13 mouse cellular contexts compared by ENCODE assay signal in the genomic region with DNA sequence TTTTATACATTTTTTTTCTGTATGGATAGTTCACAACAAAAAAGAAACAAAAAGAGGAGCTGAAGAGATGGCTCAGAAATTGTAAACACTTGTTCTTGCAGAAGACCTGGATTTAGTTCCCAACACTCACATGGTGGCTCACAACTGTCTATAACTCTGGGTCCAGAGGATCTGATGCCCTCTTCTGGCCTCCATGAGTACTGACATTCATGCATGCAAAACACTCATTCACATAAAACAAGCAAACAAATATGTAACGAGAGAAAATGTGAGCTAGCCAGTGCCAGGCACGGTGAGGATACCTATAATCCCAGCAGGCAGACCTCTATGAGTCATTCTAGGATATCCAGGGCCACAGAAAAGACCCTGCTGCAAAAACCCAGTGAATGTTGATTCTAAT. TPM values are rescaled to one million over a fixed set of nuclear protein-coding genes. Genes with fewer than 3 reads are reported as not detected.
DNase-seq lines count a peak whose midpoint lies in the region; ATAC-seq and TF ChIP-seq lines count a peak whose summit lies in the region.
"Had no signal": no experiment of that assay in that cellular context is flagged by ENCODE, and none has a peak within 500 bp of the region (broad histone marks: within the 10 kb centered on the region; RNA-seq: fewer than 3 reads in every experiment).

No protein-coding gene starts in this region.

- no peaks in the 10 kb centered on the region for H3K27me3 ChIP-seq in forebrain, postnatal 0 days (ENCODE audit: insufficient read depth, low read length)
- H3K27me3 ChIP-seq in forebrain, embryonic 14.5 days (replicated peaks; ENCODE audit: control insufficient read depth, insufficient read depth, low read length): no peaks in the 10 kb centered on the region
- H3K27me3 ChIP-seq in midbrain, embryonic 11.5 days (ENCODE audit: control insufficient read depth, insufficient read depth, low read length): no peaks in the 10 kb centered on the region
- no peaks in the 10 kb centered on the region for H3K27me3 ChIP-seq in midbrain, embryonic 16.5 days (ENCODE audit: control insufficient read depth, insufficient read depth, low read depth, low read length)
- no peaks in the 10 kb centered on the region for H3K27me3 ChIP-seq in Patski
- no peaks in the 10 kb centered on the region for H3K27me3 ChIP-seq in splenic B cell, adult 2 months (ENCODE audit: control insufficient read depth, insufficient read depth, low read length, poor library complexity, severe bottlenecking)
- H3K27me3 ChIP-seq in hindbrain, embryonic 14.5 days (ENCODE audit: control insufficient read depth, insufficient read depth, low read length): no peaks in the 10 kb centered on the region
- H3K27me3 ChIP-seq: forebrain, embryonic 12.5 days; hindbrain, embryonic 12.5 days; limb, embryonic 13.5 days had no signal

- POLR2A ChIA-PET in Patski (lab: Charles Lee): no interaction called here

- CTCF ChIA-PET in Patski (lab: Charles Lee): interaction anchor here (0.7 to 0.9 kb wide), 2 partner anchors 10 to 33 kb away, joined by 3 to 4 read pairs; no protein-coding TSS in a partner anchor

- no peaks in the 10 kb centered on the region for H3K4me1 ChIP-seq in forebrain, postnatal 0 days (ENCODE audit: insufficient read depth)
- H3K4me1 ChIP-seq in forebrain, embryonic 14.5 days (ENCODE audit: control insufficient read depth, insufficient read depth, low read length): no peaks in the 10 kb centered on the region
- H3K4me1 ChIP-seq in midbrain, embryonic 11.5 days (ENCODE audit: control insufficient read depth, insufficient read depth, low read length): no peaks in the 10 kb centered on the region
- H3K4me1 ChIP-seq in midbrain, embryonic 16.5 days (ENCODE audit: control insufficient read depth, insufficient read depth, low read length): no peaks in the 10 kb centered on the region
- H3K4me1 ChIP-seq in hindbrain, embryonic 14.5 days (replicated peaks; ENCODE audit: control insufficient read depth, insufficient read depth, low read length): no peaks in the 10 kb centered on the region
- H3K4me1 ChIP-seq: hindbrain, embryonic 12.5 days had no signal

- H3K9ac ChIP-seq in forebrain, postnatal 0 days: no peak overlapping the region
- no peak overlapping the region for H3K9ac ChIP-seq in forebrain, embryonic 14.5 days (ENCODE audit: low read length)
- H3K9ac ChIP-seq in midbrain, embryonic 11.5 days (ENCODE audit: low read length): no peak overlapping the region
- no peak overlapping the region for H3K9ac ChIP-seq in midbrain, embryonic 16.5 days (ENCODE audit: low read depth, low read length)
- no peak overlapping the region for H3K9ac ChIP-seq in hindbrain, embryonic 14.5 days
- H3K9ac ChIP-seq: forebrain, embryonic 12.5 days; hindbrain, embryonic 12.5 days; limb, embryonic 13.5 days had no signal

- TF ChIP-seq CTCF in forebrain, postnatal 0 days (IDR thresholded peaks at IDR 0.05; ENCODE audit: low read depth): peak; percentile 49
- peak; percentile 55 for TF ChIP-seq CTCF in Patski (IDR thresholded peaks at IDR 0.05)

- H3K4me2 ChIP-seq in forebrain, postnatal 0 days (ENCODE audit: low read depth): no peak overlapping the region
- H3K4me2 ChIP-seq in forebrain, embryonic 14.5 days (ENCODE audit: low read length): no peak overlapping the region
- H3K4me2 ChIP-seq in midbrain, embryonic 11.5 days: no peak overlapping the region
- no peak overlapping the region for H3K4me2 ChIP-seq in midbrain, embryonic 16.5 days (ENCODE audit: low read length)
- no peak overlapping the region for H3K4me2 ChIP-seq in hindbrain, embryonic 14.5 days (replicated peaks)
- H3K4me2 ChIP-seq: forebrain, embryonic 12.5 days; hindbrain, embryonic 12.5 days; limb, embryonic 13.5 days had no signal

- H3K36me3 ChIP-seq in forebrain, postnatal 0 days (ENCODE audit: insufficient read depth): no peaks in the 10 kb centered on the region
- H3K36me3 ChIP-seq in forebrain, embryonic 14.5 days (ENCODE audit: control insufficient read depth, insufficient read depth, low read length): no peaks in the 10 kb centered on the region
- H3K36me3 ChIP-seq in midbrain, embryonic 11.5 days (ENCODE audit: control insufficient read depth, insufficient read depth, low read length): no peaks in the 10 kb centered on the region
- no peaks in the 10 kb centered on the region for H3K36me3 ChIP-seq in midbrain, embryonic 16.5 days (ENCODE audit: control insufficient read depth, insufficient read depth, low read length)
- H3K36me3 ChIP-seq in splenic B cell, adult 2 months (ENCODE audit: control insufficient read depth, insufficient read depth, low read length, poor library complexity, severe bottlenecking): no peaks in the 10 kb centered on the region; the same call in 1 of the 2 replicates
- no peaks in the 10 kb centered on the region for H3K36me3 ChIP-seq in hindbrain, embryonic 14.5 days (replicated peaks; ENCODE audit: control insufficient read depth, insufficient read depth)
- H3K36me3 ChIP-seq: forebrain, embryonic 12.5 days had no signal

- WGBS in forebrain, postnatal 0 days: 47% methylated on average over 2 of the region's 2 CpGs
- WGBS in forebrain, embryonic 14.5 days: 64% methylated on average over 2 of the region's 2 CpGs
- 73% methylated on average over 2 of the region's 2 CpGs for WGBS in midbrain, embryonic 11.5 days
- WGBS in midbrain, embryonic 16.5 days: 60% methylated on average over 2 of the region's 2 CpGs
- WGBS in hindbrain, embryonic 14.5 days: 56% methylated on average over 2 of the region's 2 CpGs

- no peak overlapping the region for H3K4me3 ChIP-seq in forebrain, postnatal 0 days (ENCODE audit: low read depth, low read length)
- no peak overlapping the region for H3K4me3 ChIP-seq in forebrain, embryonic 14.5 days (ENCODE audit: low read depth, low read length)
- no peak overlapping the region for H3K4me3 ChIP-seq in midbrain, embryonic 11.5 days (ENCODE audit: low read depth, low read length)
- no peak overlapping the region for H3K4me3 ChIP-seq in midbrain, embryonic 16.5 days (ENCODE audit: low read depth, low read length)
- H3K4me3 ChIP-seq in hindbrain, embryonic 14.5 days (replicated peaks; ENCODE audit: low read length): no peak overlapping the region
- H3K4me3 ChIP-seq: forebrain, embryonic 12.5 days; hindbrain, embryonic 12.5 days; limb, embryonic 13.5 days had no signal

- in situ Hi-C loops in Patski (cut with MboI; ENCODE audit: low pct_unique_long_range_greater_than_20kb): no loop called here

- H3K9me3 ChIP-seq in forebrain, postnatal 0 days (ENCODE audit: low read length): no peaks in the 10 kb centered on the region
- no peaks in the 10 kb centered on the region for H3K9me3 ChIP-seq in forebrain, embryonic 14.5 days (replicated peaks; ENCODE audit: control insufficient read depth, low read length)
- H3K9me3 ChIP-seq in midbrain, embryonic 11.5 days (ENCODE audit: control insufficient read depth, low read length): no peaks in the 10 kb centered on the region
- H3K9me3 ChIP-seq in midbrain, embryonic 16.5 days (replicated peaks; ENCODE audit: control insufficient read depth, low read length, poor library complexity, severe bottlenecking): no peaks in the 10 kb centered on the region
- no peaks in the 10 kb centered on the region for H3K9me3 ChIP-seq in hindbrain, embryonic 14.5 days (ENCODE audit: control insufficient read depth, low read length)

- no peak overlapping the region for H3K27ac ChIP-seq in forebrain, postnatal 0 days (ENCODE audit: low read depth, low read length)
- H3K27ac ChIP-seq in forebrain, embryonic 14.5 days (ENCODE audit: low read depth, low read length): no peak overlapping the region
- no peak overlapping the region for H3K27ac ChIP-seq in midbrain, embryonic 11.5 days (ENCODE audit: low read depth, low read length)
- no peak overlapping the region for H3K27ac ChIP-seq in midbrain, embryonic 16.5 days (ENCODE audit: low read length)
- H3K27ac ChIP-seq in hindbrain, embryonic 14.5 days: no peak overlapping the region
- H3K27ac ChIP-seq: forebrain, embryonic 12.5 days; hindbrain, embryonic 12.5 days; limb, embryonic 13.5 days had no signal

- ATAC-seq in forebrain, postnatal 0 days: no peak
- ATAC-seq in forebrain, embryonic 14.5 days: no peak
- ATAC-seq in midbrain, embryonic 11.5 days (ENCODE audit: low FRiP score): no peak
- no peak for ATAC-seq in midbrain, embryonic 16.5 days
- no peak for ATAC-seq in Patski
- no peak for ATAC-seq in hindbrain, embryonic 14.5 days (ENCODE audit: low FRiP score)

- DNase-seq in forebrain, postnatal 0 days: no peak
- DNase-seq in forebrain, embryonic 14.5 days (ENCODE audit: low spot score): no peak
- DNase-seq in midbrain, embryonic 11.5 days (ENCODE audit: low spot score, missing footprints): peak; percentile 71
- DNase-seq in Patski (ENCODE audit: low read depth, low spot score): no peak
- peak; percentile 42 for DNase-seq in splenic B cell, adult 2 months (ENCODE audit: low read depth, low spot score)
- DNase-seq in layer of hippocampus, postnatal 14 days (ENCODE audit: low spot score in 2 of 2): no peak
- no peak for DNase-seq in hindbrain, embryonic 14.5 days (ENCODE audit: low spot score)
- DNase-seq: heart, adult 18-20 months; kidney, postnatal 36 days had no signal

RNA-seq across cellular contexts. Expression of a gene that starts 37.3 kb away (rescaled TPM):
- total RNA-seq in forebrain, postnatal 0 days (2014; rRNA removed): 21.2 and 24.9 TPM in 2 replicates
- 27.3 and 29.5 TPM in 2 replicates for polyA plus RNA-seq in forebrain, postnatal 0 days (2015; fragmentation: Nextera tagmentation; extraction: Ambion mirVana)
- polyA plus RNA-seq in forebrain, embryonic 14.5 days (2014; fragmentation: Nextera tagmentation; extraction: Ambion mirVana): 43.0 and 45.0 TPM in 2 replicates
- 63.7 and 64.1 TPM in 2 replicates for polyA plus RNA-seq in midbrain, embryonic 11.5 days (2014; fragmentation: Nextera tagmentation; extraction: Ambion mirVana)
- polyA plus RNA-seq in midbrain, embryonic 16.5 days (2015; fragmentation: Nextera tagmentation; extraction: Ambion mirVana): 32.1 and 35.1 TPM in 2 replicates
- polyA plus RNA-seq in Patski (2021): 42.1 TPM
- total RNA-seq in layer of hippocampus, postnatal 14 days (2021): 10 to 100 TPM; 17.3 to 20.4 TPM
- polyA plus RNA-seq in hindbrain, embryonic 14.5 days (2014; fragmentation: Nextera tagmentation; extraction: Ambion mirVana): 36.7 and 40.1 TPM in 2 replicates

RNA-seq across cellular contexts. Expression of a gene that starts 37.6 kb away (rescaled TPM):
- total RNA-seq in forebrain, postnatal 0 days (2014; rRNA removed): 2.5 and 7.2 TPM in 2 replicates
- 1.8 and 3.5 TPM in 2 replicates for polyA plus RNA-seq in forebrain, postnatal 0 days (2015; fragmentation: Nextera tagmentation; extraction: Ambion mirVana)
- polyA plus RNA-seq in forebrain, embryonic 14.5 days (2014; fragmentation: Nextera tagmentation; extraction: Ambion mirVana): 3.0 and 3.7 TPM in 2 replicates
- polyA plus RNA-seq in midbrain, embryonic 11.5 days (2014; fragmentation: Nextera tagmentation; extraction: Ambion mirVana): 11.1 and 12.6 TPM in 2 replicates
- polyA plus RNA-seq in midbrain, embryonic 16.5 days (2015; fragmentation: Nextera tagmentation; extraction: Ambion mirVana): 2.0 and 2.1 TPM in 2 replicates
- polyA plus RNA-seq in Patski (2021): 4.1 TPM
- 1 to 10 TPM; 3.0 to 3.9 TPM for total RNA-seq in layer of hippocampus, postnatal 14 days (2021)
- 2.6 and 3.1 TPM in 2 replicates for polyA plus RNA-seq in hindbrain, embryonic 14.5 days (2014; fragmentation: Nextera tagmentation; extraction: Ambion mirVana)

RNA-seq across cellular contexts. Expression of a gene that starts 56.7 kb away (rescaled TPM):
- total RNA-seq in forebrain, postnatal 0 days (2014; rRNA removed): 47.1 and 53.8 TPM in 2 replicates
- 31.7 and 37.6 TPM in 2 replicates for polyA plus RNA-seq in forebrain, postnatal 0 days (2015; fragmentation: Nextera tagmentation; extraction: Ambion mirVana)
- 12.5 and 20.1 TPM in 2 replicates for polyA plus RNA-seq in forebrain, embryonic 14.5 days (2014; fragmentation: Nextera tagmentation; extraction: Ambion mirVana)
- polyA plus RNA-seq in midbrain, embryonic 11.5 days (2014; fragmentation: Nextera tagmentation; extraction: Ambion mirVana): 4.9 and 6.3 TPM in 2 replicates
- polyA plus RNA-seq in midbrain, embryonic 16.5 days (2015; fragmentation: Nextera tagmentation; extraction: Ambion mirVana): 37.9 and 42.9 TPM in 2 replicates
- 6.9 TPM for polyA plus RNA-seq in Patski (2021)
- 10 to 100 TPM; 79.3 to 83.0 TPM for total RNA-seq in layer of hippocampus, postnatal 14 days (2021)
- 38.0 and 43.3 TPM in 2 replicates for polyA plus RNA-seq in hindbrain, embryonic 14.5 days (2014; fragmentation: Nextera tagmentation; extraction: Ambion mirVana)

Comparison
In these comparisons a context has a peak if more than half of its experiments do, and no peak if none do; other contexts are left out.
1. DNase-seq: peak in midbrain, embryonic 11.5 days (single experiment) and splenic B cell, adult 2 months (single experiment); none in forebrain, postnatal 0 days (single experiment), forebrain, embryonic 14.5 days (single experiment), Patski (single experiment), layer of hippocampus, postnatal 14 days (0 of 2) and hindbrain, embryonic 14.5 days (single experiment).